Mouse (Mus musculus): Measurements from ENCODE around the gene Tfb1m.

Tfb1m gene

DNA sequence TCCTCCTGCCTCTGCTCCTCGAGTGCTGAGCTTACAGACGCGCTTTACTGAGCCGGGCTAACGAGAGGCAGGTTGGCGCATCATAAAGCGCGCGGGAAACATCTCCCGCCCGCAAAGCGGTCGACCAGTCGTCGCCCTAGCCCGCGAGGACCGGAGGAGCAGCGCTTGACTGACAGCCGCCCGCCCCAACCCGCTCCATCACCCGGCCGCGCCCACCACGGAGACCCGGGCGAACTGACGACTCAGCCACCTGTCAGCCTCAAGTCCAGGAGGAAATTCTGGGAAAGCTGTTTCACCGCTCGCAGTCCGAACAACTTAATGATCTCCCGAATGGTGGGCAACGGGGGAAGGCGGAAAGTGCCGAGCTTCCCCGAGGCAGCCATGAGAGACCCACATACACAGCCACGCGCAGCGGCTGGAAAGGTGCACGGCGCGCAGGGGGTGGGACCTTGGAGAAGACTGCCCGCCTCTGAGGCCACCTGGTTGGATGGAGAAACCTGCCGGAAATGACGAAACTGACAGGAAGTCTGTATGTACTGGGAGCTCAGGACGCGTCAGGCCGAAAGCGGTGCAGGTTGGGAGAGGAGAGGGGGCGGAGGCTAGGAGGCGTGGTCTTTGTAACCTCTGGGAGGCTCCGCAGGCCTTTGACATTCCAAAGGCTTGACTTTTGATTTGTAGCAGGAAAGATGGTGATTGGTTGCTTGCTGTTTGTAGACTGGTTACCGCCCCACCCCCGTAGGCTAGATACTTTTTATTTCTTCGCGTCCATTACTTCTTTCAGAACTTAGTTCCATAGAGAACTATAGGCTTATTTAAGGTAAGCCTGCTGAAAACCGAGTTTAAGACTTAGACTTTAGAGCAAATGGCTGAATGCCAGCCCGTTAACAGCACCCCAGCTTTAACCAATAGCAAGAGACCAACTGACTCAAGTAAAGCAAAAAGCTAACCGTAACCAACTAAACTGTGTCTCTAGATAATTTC lies at the start of gene Tfb1m:
Tfb1m (minus strand) TSS at position 451 of the 981 bp plus-strand sequence.
- peak; percentile 99 for DNase-seq (ENCODE audit: low read depth, low spot score)

- peak; percentile 72 for DNase-seq (ENCODE audit: low read depth, low spot score)
Measured at GRCm38 (mm10) chr17:3602954-3603672, 45.5 kb upstream of the Tfb1m start.

DNA sequence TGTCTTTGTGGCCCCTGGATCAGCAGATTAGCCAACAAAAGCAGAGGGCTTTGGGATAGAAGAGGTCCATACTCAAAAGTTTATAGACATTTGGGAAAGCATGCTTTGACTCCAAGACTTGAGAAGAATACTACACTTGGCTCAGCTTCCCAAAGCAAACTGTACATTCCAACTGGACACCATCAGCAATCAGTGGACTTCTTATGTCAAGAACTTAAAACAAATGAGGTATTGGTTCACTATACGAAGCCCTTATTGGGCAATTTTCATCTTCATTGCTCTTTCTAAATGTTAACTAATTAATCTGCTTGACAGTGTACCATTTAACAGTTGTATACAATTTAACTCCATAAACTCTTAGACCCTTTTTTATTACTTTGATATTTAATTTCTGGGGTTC lies 40.8 kb upstream of the Tfb1m start:
- no peak for DNase-seq (ENCODE audit: low read depth, low spot score)

DNA sequence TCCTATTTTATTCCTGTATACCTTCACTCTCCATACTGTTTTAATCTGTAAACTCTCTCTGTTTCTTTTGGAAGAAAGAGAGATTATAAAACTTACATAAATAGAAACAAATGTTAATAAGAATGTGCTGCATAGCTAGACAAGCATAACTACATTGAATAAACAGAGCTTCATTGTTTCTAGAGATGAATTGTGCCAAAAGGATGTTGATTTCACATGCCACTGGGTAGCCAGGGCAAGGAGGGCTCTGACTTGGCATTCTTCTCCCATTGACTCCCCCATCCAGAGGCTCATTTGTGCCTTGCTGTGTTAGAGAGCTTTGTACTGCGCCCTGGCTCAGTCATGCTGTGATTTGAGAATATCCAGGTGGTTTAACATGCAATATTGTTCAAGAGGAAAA lies 40.3 kb upstream of the Tfb1m start:
- no peak for DNase-seq (ENCODE audit: low read depth, low spot score)

- no peak for DNase-seq (ENCODE audit: low read depth, low spot score)
Measured at GRCm38 (mm10) chr17:3597130-3597529, 39.5 kb upstream of the Tfb1m start.

- DNase-seq (ENCODE audit: low read depth, low spot score): peak; percentile 45
Measured at GRCm38 (mm10) chr17:3570876-3571275, 13.3 kb upstream of the Tfb1m start.

DNA sequence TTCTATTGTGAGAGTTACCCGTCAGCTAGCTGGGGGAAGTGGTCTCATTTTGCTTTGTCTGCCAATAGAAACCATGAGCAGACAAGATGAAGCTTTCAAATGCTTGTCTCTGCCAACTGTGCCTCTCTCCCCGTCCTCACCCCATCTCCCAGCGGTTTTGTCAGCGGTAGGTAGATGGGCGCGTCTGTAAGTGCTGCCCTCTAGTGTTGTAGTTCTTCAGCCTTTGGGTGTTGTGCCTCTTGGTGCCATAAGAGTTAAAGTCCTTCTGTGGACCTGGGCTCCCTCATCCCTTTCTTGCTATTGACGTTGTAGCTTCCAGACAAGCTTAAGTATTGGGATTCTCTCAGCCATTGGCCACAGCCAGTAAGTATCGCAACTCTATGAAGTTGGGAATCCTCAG lies 4.8 kb upstream of the Tfb1m start:
- DNase-seq (ENCODE audit: low read depth, low spot score): no peak

DNA sequence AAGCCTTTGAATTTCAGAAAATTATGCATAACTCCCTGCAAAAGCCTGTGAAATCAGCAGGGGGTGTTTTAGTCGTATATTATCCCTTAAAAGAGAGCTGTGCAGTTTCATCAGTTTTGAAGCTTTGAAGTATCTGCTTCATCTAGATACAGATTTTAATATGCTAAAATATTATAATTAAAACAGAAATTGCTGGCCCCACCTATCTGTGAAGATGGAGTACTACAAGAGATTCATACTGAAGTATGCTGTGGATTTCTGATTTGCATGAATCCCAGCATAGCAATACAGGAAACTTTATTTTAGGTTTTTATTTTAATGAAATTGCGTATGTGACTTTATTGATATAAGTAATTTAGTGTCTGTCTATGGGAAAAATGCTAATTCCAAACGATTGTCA lies 3.0 kb upstream of the Tfb1m start:
- no peak for DNase-seq (ENCODE audit: low read depth, low spot score)

GRCm38 (mm10) chr17:3558356-3558870 lies 832 bp upstream of the Tfb1m start:
- no peak for DNase-seq (ENCODE audit: low read depth, low spot score)

- no peak for DNase-seq (ENCODE audit: low read depth, low spot score)
Measured at GRCm38 (mm10) chr17:3556251-3556650, 1.3 kb downstream of the Tfb1m start.

- DNase-seq (ENCODE audit: low read depth, low spot score): no peak
Measured at GRCm38 (mm10) chr17:3547725-3548124, 9.9 kb downstream of the Tfb1m start.

- DNase-seq (ENCODE audit: low read depth, low spot score): no peak
Measured at GRCm38 (mm10) chr17:3541033-3541432, 16.5 kb downstream of the Tfb1m start.

GRCm38 (mm10) chr17:3540304-3540703 lies 17.3 kb downstream of the Tfb1m start:
- no peak for DNase-seq (ENCODE audit: low read depth, low spot score)

GRCm38 (mm10) chr17:3533425-3533824 lies 24.2 kb downstream of the Tfb1m start:
- DNase-seq (ENCODE audit: low read depth, low spot score): no peak

GRCm38 (mm10) chr17:3532254-3532653 lies 25.3 kb downstream of the Tfb1m start, which contains the start of gene Cldn20:
Cldn20 (plus strand) TSS chr17:3532554.
- DNase-seq (ENCODE audit: low read depth, low spot score): no peak

DNA sequence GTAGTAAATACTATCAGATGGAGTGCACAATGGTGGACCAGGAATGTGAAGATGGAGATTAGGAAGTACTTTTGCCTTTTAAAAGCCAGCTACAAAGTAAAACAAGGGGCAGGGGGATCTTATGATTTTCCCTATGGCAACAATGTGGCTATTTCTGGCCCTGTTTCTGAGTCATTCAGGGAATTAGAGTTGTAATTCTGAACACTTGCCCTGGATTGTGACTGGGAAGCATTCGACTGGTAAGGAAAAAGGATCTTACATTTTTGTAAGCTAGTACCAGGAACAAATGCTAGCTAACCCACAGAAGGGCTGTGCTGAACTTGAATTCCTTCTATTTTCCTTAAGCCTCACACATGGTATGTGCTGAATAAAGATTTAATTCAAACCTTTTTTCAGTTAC lies 25.9 kb downstream of the Tfb1m start:
- no peak for DNase-seq (ENCODE audit: low read depth, low spot score)

DNA sequence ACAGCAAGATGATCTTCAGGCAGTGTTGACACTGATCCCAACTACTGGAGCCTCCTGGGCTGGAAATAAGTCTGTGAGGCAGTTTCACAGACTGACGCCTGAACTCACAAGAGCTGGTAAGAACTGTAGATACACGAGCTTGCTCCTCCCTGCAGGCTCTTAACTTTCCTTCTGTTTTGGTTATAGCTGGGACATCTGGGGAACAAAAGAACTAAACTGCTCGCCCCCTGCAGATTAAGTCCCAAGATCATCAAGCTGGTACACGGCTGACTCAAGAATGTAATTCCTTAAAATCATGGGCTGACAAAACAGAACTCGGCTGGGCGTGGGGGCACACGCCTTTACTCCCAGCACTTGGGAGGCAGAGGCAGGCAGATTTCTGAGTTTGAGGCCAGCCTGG lies 27.0 kb downstream of the Tfb1m start:
- DNase-seq (ENCODE audit: low read depth, low spot score): no peak

GRCm38 (mm10) chr17:3529523-3529922 lies 28.1 kb downstream of the Tfb1m start:
- no peak for DNase-seq (ENCODE audit: low read depth, low spot score)

DNA sequence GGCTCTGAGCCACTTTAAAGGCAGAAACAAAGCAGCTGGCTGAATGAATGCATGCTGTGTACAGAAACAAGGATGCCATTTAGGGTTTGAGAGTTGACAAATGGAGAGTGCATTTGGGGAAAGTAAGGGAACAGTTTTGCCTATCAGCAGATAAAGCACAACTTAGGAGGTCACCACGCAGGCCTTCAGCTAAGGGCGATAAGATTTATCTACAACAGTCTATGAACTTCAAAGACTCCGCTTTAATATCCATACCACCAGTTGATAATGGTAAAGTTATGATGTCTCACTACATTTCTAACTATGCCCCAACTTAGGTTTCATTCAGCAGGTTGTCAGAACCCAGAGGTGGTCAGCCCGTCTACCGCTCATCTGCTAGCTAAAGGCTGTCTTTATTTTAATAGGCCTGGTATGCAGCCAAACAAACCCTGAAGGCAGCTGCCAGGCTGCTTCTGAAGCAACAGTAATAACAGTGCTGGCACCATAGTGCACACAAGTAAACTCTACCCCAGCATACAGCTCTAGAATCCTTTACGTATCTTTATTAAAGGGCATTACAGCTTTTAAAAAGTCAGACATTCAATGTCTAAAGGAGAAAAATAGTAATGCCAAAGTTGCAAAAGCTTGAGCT lies 29.6 kb downstream of the Tfb1m start:
- no peak for DNase-seq (ENCODE audit: low read depth, low spot score)

GRCm38 (mm10) chr17:3520344-3520743 lies 37.2 kb downstream of the Tfb1m start:
- DNase-seq (ENCODE audit: low read depth, low spot score): no peak

DNA sequence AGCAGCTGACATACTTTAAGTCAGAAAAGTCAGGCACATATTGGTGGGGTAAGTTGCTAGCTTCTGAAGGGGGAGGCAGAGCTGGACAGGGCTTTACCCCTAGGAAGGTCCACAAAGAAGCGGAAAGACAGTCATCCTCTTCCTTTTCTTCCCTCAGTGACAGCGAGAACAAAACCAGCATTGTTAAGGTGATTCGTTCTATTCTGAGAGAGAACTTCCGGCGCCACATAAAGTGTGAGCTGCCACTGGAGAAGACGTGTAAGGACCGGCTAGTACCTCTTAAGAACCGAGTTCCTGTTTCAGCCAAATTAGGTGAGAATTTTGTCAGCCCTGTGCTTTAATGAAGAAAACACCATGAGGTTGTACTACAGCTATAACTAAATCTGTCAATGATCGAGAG lies 41.2 kb downstream of the Tfb1m start:
- DNase-seq (ENCODE audit: low read depth, low spot score): no peak

GRCm38 (mm10) chr17:3515851-3516250 lies 41.7 kb downstream of the Tfb1m start:
- no peak for DNase-seq (ENCODE audit: low read depth, low spot score)
